Comparison of ENCODE assay signal across 8 mouse cellular contexts in the genomic region with DNA sequence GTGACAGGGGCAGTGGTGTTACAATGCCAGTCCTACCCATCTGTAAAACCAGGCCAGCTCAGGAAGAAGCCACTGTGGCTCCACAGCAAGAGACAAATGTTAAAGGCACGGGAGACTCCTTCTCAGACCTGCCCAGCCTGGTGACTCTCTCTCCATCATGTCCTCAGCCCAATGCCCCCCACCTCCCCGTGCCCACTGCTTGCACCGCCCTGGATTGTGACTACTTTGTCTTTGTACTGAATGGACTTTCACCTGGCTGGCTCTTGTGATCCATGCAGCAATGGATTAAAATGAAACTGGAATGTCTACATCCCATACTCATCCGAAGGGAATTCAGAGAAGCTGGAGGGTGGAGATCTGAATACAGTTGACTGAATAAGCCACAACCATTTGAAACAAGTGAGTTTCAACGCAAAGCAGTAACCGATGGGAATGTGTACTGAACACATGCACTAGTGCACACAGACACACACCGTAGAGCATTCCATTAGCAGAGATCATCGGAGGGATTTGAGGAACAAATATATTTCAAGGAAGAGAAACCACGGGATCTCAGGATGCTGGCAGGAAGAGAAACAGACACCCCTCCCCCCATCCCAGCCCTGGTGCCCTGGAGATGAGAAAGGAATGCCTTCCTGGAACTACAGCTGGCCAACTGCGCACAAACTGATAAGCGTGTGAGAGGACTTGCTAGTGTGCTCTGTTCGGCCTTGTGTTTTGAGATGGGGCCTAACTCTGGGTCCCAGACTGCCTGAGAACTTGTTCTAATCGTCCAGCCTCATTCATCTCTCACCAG. TPM values are rescaled to one million over a fixed set of nuclear protein-coding genes. Genes with fewer than 3 reads are reported as not detected.
DNase-seq lines count a peak whose midpoint lies in the region; ATAC-seq lines count a peak whose summit lies in the region.
"Had no signal": no experiment of that assay in that cellular context is flagged by ENCODE, and none has a peak within 500 bp of the region (broad histone marks: within the 10 kb centered on the region; RNA-seq: fewer than 3 reads in every experiment).

No protein-coding gene starts in this region.

- H3K4me2 ChIP-seq in heart, embryonic 15.5 days: peak overlapping the region; percentile 31; the same call in 1 of the 2 replicates
- peak overlapping the region; percentile 56 for H3K4me2 ChIP-seq in liver, embryonic 15.5 days

- peak; percentile 60 for DNase-seq in ovary, adult 18-20 months (ENCODE audit: low spot score)
- DNase-seq in ovary, postnatal 10 days (ENCODE audit: low spot score): no peak
- no peak for DNase-seq in cerebellum, adult 11 months
- no peak for DNase-seq in natural killer cell, adult 2 months (ENCODE audit: low spot score in 2 of 2)
- DNase-seq: adrenal gland, postnatal 36 days had no signal

- no peaks in the 10 kb centered on the region for H3K27me3 ChIP-seq in heart, embryonic 15.5 days
- no peaks in the 10 kb centered on the region for H3K27me3 ChIP-seq in liver, embryonic 15.5 days

- no peak overlapping the region for H3K4me3 ChIP-seq in heart, embryonic 15.5 days
- no peak overlapping the region for H3K4me3 ChIP-seq in liver, embryonic 15.5 days (replicated peaks)

- H3K36me3 ChIP-seq in heart, embryonic 15.5 days: no peaks in the 10 kb centered on the region
- no peaks in the 10 kb centered on the region for H3K36me3 ChIP-seq in liver, embryonic 15.5 days (replicated peaks)

- H3K27ac ChIP-seq in heart, embryonic 15.5 days: peak overlapping the region; percentile 59
- peak overlapping the region; percentile 89 for H3K27ac ChIP-seq in liver, embryonic 15.5 days (replicated peaks)

- peaks cover 38% of the 10 kb centered on the region for H3K4me1 ChIP-seq in heart, embryonic 15.5 days (replicated peaks)
- peaks cover 74% of the 10 kb centered on the region for H3K4me1 ChIP-seq in liver, embryonic 15.5 days (replicated peaks)

- 37% methylated on average over 13 of the region's 13 CpGs for WGBS in heart, embryonic 15.5 days
- WGBS in liver, embryonic 15.5 days (ENCODE audit: insufficient replicate concordance): 38% methylated on average over 13 of the region's 13 CpGs

- no peaks in the 10 kb centered on the region for H3K9me3 ChIP-seq in heart, embryonic 15.5 days (replicated peaks)
- H3K9me3 ChIP-seq in liver, embryonic 15.5 days (replicated peaks): no peaks in the 10 kb centered on the region

- no peak overlapping the region for H3K9ac ChIP-seq in heart, embryonic 15.5 days
- H3K9ac ChIP-seq in liver, embryonic 15.5 days: peak overlapping the region; percentile 40

- peak; percentile 70 for ATAC-seq in heart, embryonic 15.5 days (replicated peaks; ENCODE audit: insufficient number of reproducible peaks, insufficient read depth, low FRiP score, low read depth)
- ATAC-seq in liver, embryonic 15.5 days (ENCODE audit: insufficient read depth): peak; percentile 93
- ATAC-seq in inflammation-experienced regulatory T-cells, adult 6 months: no peak

RNA-seq across cellular contexts. Expression of a gene that starts 17.6 kb away (rescaled TPM):
- polyA plus RNA-seq in heart, embryonic 15.5 days (2015; fragmentation: Nextera tagmentation; extraction: Ambion mirVana): 1.8 and 2.9 TPM in 2 replicates
- polyA plus RNA-seq in liver, embryonic 15.5 days (2015; fragmentation: Nextera tagmentation; extraction: Ambion mirVana): 0.12 TPM in 1 of 2 replicates, not detected in the other
- polyA plus RNA-seq in inflammation-experienced regulatory T-cells, adult 6 months (2017; shearing (Covaris generic)): not detected
